Mouse (Mus musculus): ENCODE data around the gene Chst5.
"Not testable (repeated sequence)": the region's sequence is repeated elsewhere in the genome, so short reads cannot be mapped to it uniquely, and the experiment has no call there.

Chst5 gene

GRCm38 (mm10) chr8:111909621-111910450, at the start of gene Chst5:
Gene Chst5, minus strand, starts transcription at chr8:111910447.
- peak; percentile 4 for DNase-seq (ENCODE audit: low spot score)

DNA sequence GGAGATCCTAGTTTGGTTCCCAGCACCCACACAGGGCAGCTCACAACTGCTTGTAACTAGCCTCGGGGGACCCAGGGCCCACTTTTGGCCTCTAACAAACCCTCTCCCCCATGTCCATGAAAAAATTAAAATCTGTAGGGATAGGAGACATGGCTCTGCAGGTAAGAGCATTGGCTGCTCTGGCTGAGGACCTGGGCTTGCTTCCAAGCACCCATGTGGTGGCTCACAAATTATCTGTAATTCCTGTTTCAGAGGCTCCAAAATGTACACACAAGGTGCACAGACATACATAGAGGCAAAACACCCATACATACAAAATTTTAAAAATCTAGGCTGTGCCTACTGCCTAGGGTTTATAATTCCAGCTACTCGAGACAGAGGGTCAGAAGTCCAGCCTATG, 47.0 kb upstream of the Chst5 start:
- DNase-seq (ENCODE audit: low spot score): no peak

- DNase-seq (ENCODE audit: low spot score): no peak
Measured at GRCm38 (mm10) chr8:111955879-111956278, 45.6 kb upstream of the Chst5 start.

- DNase-seq (ENCODE audit: low spot score): no peak
Measured at GRCm38 (mm10) chr8:111954844-111955594, 44.8 kb upstream of the Chst5 start.

GRCm38 (mm10) chr8:111951936-111952335, 41.7 kb upstream of the Chst5 start:
- DNase-seq (ENCODE audit: low spot score): no peak

GRCm38 (mm10) chr8:111951317-111951716, 41.1 kb upstream of the Chst5 start:
- no peak for DNase-seq (ENCODE audit: low spot score)

DNA sequence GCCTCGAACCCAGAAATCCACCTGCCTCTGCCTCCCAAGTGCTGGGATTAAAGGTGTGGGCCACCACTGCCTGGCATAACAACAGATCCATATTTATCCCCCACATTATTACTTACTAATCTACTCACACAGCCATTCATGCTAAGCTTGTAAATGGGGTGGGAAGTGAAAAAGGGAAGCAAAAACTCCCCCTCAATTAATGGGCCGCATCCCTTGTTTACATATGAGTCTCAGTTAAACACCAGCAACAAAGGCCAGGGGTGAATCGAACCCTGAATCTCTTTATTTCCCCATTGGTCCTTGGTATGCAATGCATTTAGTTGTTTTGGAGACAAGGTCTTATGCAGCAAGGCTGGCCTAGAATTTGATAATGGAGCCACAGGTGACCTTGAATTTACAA, 40.6 kb upstream of the Chst5 start:
- no peak for DNase-seq (ENCODE audit: low spot score)

GRCm38 (mm10) chr8:111947954-111948353, 37.7 kb upstream of the Chst5 start:
- no peak for DNase-seq (ENCODE audit: low spot score)

- DNase-seq (ENCODE audit: low spot score): no peak
Measured at GRCm38 (mm10) chr8:111947144-111947543, 36.9 kb upstream of the Chst5 start.

- no peak for DNase-seq (ENCODE audit: low spot score)
Measured at GRCm38 (mm10) chr8:111943544-111943943, 33.3 kb upstream of the Chst5 start.

- peak; percentile 55 for DNase-seq (ENCODE audit: low spot score)
Measured at GRCm38 (mm10) chr8:111941101-111941454, 30.8 kb upstream of the Chst5 start.

GRCm38 (mm10) chr8:111940171-111941100, 30.2 kb upstream of the Chst5 start, which contains the start of gene Gabarapl2:
Gene Gabarapl2, plus strand, starts transcription at chr8:111940703.
- DNase-seq (ENCODE audit: low spot score): peak; percentile 99

DNA sequence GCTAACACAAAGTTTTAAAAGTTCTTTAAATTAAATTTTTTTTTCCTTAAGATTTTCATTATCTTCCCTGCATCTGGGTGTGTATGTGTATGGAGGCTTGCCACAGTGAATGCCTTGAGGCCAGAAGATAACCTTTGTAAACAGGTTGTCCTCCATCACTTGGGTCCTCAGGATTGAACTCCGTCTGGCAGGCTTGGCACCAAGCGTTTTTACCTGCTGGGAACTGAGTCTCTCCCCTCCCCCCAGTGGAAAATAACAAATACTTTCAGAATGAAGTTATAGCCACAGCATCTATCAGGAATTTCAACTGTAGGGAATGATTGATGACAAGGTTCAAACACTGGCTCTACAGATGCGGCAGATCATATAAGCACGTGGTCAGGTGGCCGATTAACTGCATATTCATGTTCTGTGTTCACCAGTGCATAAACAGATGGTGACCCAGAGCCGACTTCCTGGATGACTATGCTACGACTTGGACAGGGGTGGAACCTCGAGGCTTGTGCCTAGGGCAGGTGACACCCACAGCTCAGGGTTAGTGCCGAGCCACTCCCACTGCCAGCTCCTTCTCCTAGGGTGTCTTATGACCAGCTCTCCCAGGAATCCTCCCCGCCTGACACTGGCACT, 29.4 kb upstream of the Chst5 start:
- DNase-seq (ENCODE audit: low spot score): peak; percentile 69

DNA sequence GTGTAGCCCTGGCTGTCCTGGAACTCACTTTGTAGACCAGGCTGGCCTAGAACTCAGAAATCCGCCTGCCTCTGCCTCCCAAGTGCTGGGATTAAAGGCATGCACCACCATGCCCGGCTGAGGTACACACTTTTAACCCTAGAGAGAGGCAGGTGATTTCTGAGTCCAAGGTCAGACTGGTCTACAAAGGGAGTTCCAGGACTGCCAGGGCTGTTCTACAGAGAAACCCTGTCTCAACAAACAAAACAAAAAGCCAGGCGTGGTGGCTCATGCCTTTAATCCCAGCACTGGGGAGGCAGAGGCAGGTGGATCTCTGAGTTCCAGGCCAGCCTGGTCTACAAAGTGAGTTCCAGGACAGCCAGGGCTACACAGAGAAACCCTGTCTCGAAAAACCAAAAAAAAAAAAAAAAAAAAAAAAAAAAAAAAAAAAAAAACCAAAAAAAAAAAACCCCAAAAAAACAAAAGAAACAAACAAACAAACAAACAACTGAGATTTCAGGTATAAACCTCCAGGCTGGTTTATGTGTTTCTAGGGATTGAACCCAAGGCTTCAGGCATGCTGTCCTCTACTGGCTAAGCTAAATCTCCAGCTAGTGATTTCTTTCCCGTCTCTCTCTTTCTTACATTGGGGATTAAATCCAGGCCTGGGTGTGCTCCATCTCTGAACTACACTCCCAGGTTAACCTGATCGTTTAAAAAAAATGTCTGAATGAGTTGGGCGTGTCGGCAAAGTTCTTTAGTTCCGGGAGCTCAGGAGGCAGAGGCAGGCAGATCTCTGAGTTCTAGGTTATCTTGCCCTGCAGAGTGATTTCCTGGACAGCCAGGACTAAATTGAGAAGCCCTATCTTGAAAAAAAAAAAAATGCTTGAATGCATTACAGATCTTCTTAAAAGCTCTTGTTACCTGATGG, 28.1 kb upstream of the Chst5 start:
- not testable (repeated sequence) for DNase-seq (ENCODE audit: low spot score)

- no peak for DNase-seq (ENCODE audit: low spot score)
Measured at GRCm38 (mm10) chr8:111937184-111937583, 26.9 kb upstream of the Chst5 start.

DNA sequence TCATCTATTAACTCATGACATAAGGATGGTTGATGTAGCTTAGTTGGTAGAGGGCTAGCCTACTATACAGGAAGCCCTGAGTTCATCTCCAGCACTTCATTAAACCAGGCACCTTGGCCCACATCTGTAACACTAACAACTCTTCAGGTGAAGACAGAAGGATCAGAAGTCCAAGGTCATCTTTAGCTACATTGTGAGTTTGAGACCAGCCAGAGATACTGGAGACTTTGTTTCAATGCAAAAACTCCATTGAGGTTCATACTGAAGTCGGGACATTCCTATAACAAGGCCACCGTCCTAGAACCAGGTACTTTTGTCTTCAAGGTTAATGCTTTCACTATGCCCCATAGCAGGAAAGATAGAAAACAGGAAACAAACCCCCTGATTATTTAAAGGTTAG, 24.0 kb upstream of the Chst5 start:
- DNase-seq (ENCODE audit: low spot score): no peak

GRCm38 (mm10) chr8:111933348-111934076, 23.3 kb upstream of the Chst5 start, which contains the start of gene Tmem231:
Gene Tmem231, minus strand, starts transcription at chr8:111933881.
- DNase-seq (ENCODE audit: low spot score): peak; percentile 90

GRCm38 (mm10) chr8:111932580-111933336, 22.5 kb upstream of the Chst5 start:
- DNase-seq (ENCODE audit: low spot score): peak; percentile 78

DNA sequence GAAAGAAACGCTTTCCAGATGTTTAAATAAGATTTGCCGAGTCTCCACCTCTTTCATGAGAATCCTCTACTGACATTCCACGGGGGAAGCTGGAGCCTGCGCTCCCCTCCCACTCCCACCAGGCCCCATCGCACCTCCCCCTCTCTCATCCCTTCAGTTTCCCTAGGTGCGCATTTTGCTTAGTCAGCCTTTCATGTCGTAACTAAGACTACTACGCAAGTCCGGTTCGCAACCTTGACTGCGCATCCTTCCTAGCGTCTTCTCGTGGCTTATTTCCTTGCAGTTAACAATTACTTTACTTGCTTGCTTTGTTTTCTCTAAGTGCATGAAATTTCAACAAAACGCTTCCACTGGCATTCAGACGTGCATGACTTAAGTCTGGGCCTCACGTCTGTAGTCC, 21.5 kb upstream of the Chst5 start:
- DNase-seq (ENCODE audit: low spot score): no peak

All from urinary bladder, postnatal 14 days (tissue).